Mouse (Mus musculus) heart, postnatal 10 days (tissue): ENCODE measurements at regions not wholly inside any gene's neighbourhood (a gene's known extent, or its start where the extent isn't known, plus 50 kb on each side); places are given as distances from the start of the nearest gene placed in this dataset.

Experiments used
- DNase-seq, 2 experiments: peaks; one replicate each; pipeline ENCODE4 v3.0.0; 2021
- intact Hi-C: fragments of 180-260 bp; cut with DNase I; formaldehyde crosslinking; loops from one replicate; pipeline ENCODE4 v1.15.1; 2025

- DNase-seq = no peak
- intact Hi-C loops = no loop called here
These were observed 73.5 kb downstream of the Tmem114 start for GRCm38 (mm10) chr16:8351424-8351823.

GRCm38 (mm10) chr16:8349148-8349547 lies 75.8 kb downstream of the Tmem114 start:
- DNase-seq = no peak
- intact Hi-C loops = no loop called here

DNA sequence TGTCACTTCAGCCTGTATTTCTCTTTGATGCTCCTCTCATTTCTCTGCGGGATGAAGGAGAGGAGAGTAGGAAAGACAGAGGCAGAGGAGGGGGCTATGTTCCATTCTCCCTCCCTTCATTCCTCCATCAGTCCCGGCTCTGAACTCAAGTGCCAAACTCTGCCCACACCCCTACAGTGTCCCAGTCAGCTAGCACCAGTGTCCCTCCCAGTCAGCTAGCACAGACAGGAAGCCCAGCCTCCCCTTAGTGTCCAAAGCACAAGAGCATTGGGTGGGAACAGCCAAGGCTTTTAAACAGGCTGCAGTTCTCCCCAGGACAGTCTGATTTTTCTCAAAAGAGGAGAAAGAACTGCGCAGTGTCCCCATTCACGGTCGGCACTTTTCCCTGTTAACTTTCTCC lies 76.3 kb downstream of the Tmem114 start:
- intact Hi-C loops = no loop called here
- DNase-seq = no peak

DNA sequence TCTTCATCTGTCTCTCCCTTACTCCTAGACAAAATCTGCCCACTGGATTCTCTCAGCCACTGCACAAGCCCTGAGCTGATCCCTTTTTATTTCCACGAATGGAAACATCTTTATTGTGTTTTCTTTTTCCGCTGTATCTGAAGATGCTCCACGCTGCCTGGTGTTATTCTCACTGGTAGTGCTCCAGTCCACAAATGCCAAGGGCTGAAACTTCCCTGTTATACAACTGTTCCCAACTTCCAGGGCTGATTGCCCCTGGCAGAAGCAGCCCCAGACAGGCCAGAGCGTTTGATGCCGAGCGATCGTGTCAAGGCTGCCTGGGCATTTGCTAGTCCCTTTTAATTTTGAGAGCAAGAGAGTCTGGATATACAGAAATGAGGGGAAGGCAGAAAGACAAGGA lies 79.7 kb downstream of the Tmem114 start:
- intact Hi-C loops = no loop called here
- DNase-seq = no peak

- peak; percentile 29 to 38 for DNase-seq
- intact Hi-C loops = loop anchor here (5.0 to 10.0 kb wide), 3 partner anchors 1188 to 1831 kb away; no protein-coding TSS in a partner anchor
These were observed 91.7 kb downstream of the Tmem114 start for GRCm38 (mm10) chr16:8333081-8333710.

- intact Hi-C loops = no loop called here
- DNase-seq = no peak
These were observed 112.9 kb downstream of the Tmem114 start for GRCm38 (mm10) chr16:8311996-8312395.

DNA sequence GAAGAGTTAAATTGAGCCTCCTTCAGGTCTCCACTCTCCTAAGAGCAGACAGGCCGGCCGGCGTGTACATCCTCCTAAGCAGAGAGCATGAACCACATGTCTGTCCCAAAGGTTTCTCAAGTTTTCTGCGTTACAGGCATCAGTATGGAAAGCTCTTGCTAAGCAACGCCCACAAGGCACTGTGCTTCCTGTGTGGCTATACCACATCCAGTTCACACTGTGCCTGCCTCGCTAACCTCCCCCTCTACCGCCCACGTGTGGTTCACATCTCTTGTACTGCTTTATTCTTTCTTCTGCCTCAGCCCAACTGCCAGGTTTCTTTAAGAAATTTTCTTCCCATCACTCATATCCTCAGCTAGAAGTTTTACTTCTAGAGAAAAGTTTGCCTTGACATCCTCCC lies 118.5 kb downstream of the Tmem114 start:
- intact Hi-C loops = no loop called here
- DNase-seq = no peak
